Mouse (Mus musculus): ENCODE results near the gene Ucp2. TPM values are rescaled to one million over a fixed set of nuclear protein-coding genes. Genes with fewer than 3 reads are reported as not detected.

Gene Ucp2
- total and polyA plus RNA-seq, 3 experiments = 142 to 838 (median 688) TPM

DNA sequence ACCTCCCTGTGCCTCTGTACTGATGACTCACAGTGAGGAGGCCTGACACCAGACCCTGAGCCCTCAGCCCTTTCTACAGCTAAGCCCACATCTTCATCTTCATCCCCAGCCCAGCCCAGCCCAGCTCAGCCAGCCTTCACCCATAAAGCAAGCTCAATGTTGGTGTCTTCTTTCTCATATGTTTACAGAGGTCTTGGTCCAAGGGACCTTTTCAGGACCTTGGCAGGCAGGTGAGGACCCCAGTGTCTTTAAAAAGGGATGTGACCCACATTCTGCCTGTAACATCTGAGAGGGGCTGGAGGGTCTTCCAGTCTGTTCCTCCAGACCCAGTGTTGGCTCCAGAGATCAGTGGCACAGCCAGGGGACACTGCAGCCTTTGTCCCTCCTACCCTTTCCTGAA, 6.3 kb downstream of the Ucp2 start:
- no peaks in the 10 kb centered on the region for H3K9me3 ChIP-seq (replicated peaks)
- H3K4me1 ChIP-seq (ENCODE audit: insufficient read depth, low read depth, low read length) = peaks cover 94% of the 10 kb centered on the region
- no peak overlapping the region for H3K4me3 ChIP-seq (ENCODE audit: low read depth, low read length)
- DNase-seq (ENCODE audit: low spot score) = no peak
- peaks cover 13% of the 10 kb centered on the region for H3K27me3 ChIP-seq (ENCODE audit: insufficient read depth, low read length)
- ATAC-seq (ENCODE audit: extremely low read depth, insufficient number of reproducible peaks, low FRiP score, poor library complexity, severe bottlenecking) = no peak
- peaks cover 66% of the 10 kb centered on the region for H3K36me3 ChIP-seq (replicated peaks)
- TF ChIP-seq GATA2 (IDR thresholded peaks at IDR 0.05; ENCODE audit: borderline replicate concordance, low read depth, low read length) = no peak
- no peak for TF ChIP-seq POLR2AphosphoS5 (IDR thresholded peaks at IDR 0.05; ENCODE audit: insufficient replicate concordance, low read depth, low read length)
- no peak for TF ChIP-seq TAL1 (conservative IDR thresholded peaks at IDR 0.05; ENCODE audit: low read depth, low read length)
- TF ChIP-seq GATA1 (IDR thresholded peaks at IDR 0.05; ENCODE audit: borderline replicate concordance, low read length) = no peak
- TF ChIP-seq CTCF (IDR thresholded peaks at IDR 0.05; ENCODE audit: low read depth, low read length) = no peak

DNA sequence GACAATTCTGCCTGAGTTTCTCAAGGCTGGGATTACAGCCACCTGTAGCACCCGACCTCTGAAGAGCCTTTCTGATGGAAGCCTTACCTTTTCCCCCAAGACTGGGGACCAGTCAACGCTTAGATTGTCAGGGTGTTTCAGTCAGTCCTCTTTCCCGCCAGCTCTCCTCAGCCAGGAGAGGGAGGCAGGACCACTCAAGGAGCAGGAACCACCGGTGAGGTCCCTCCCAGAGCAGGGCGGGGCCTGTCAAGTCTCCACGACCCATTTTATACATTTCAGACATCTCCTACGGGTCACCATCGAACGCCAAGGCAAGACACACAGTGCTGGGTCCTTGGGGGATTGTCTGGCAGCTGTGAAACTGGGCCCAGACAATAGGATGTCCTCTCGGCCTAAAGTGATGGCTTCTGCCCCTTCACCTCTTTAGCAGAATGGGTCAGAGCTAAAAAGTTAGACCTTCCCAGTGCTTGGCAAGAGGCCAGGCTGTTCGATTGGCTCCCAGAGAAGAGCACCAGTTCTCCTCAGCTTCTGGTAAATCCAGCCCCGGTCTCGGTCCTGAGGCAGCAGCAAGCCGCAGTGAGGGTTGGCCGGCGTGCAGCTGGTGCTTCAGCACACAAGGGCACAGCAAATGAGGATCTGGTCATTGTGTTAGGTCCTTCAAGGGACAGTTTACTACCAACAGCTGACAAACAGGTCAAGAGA, 7.3 kb downstream of the Ucp2 start:
- no peak for TF ChIP-seq CTCF (IDR thresholded peaks at IDR 0.05; ENCODE audit: low read depth, low read length)
- no peak for TF ChIP-seq TAL1 (conservative IDR thresholded peaks at IDR 0.05; ENCODE audit: low read depth, low read length)
- no peak for TF ChIP-seq POLR2AphosphoS5 (IDR thresholded peaks at IDR 0.05; ENCODE audit: insufficient replicate concordance, low read depth, low read length)
- no peak for TF ChIP-seq GATA2 (IDR thresholded peaks at IDR 0.05; ENCODE audit: borderline replicate concordance, low read depth, low read length)
- TF ChIP-seq GATA1 (IDR thresholded peaks at IDR 0.05; ENCODE audit: borderline replicate concordance, low read length) = no peak
- H3K36me3 ChIP-seq (replicated peaks) = peaks cover 57% of the 10 kb centered on the region
- ATAC-seq (ENCODE audit: extremely low read depth, insufficient number of reproducible peaks, low FRiP score, poor library complexity, severe bottlenecking) (no peak), DNase-seq (ENCODE audit: low spot score) (no peak)
- no peaks in the 10 kb centered on the region for H3K9me3 ChIP-seq (replicated peaks)
- H3K4me3 ChIP-seq (ENCODE audit: low read depth, low read length) = no peak overlapping the region; the same call in 1 of the 2 replicates
- H3K27me3 ChIP-seq (ENCODE audit: insufficient read depth, low read length) = peaks cover 20% of the 10 kb centered on the region
- H3K4me1 ChIP-seq (ENCODE audit: insufficient read depth, low read depth, low read length) = peaks cover 88% of the 10 kb centered on the region

DNA sequence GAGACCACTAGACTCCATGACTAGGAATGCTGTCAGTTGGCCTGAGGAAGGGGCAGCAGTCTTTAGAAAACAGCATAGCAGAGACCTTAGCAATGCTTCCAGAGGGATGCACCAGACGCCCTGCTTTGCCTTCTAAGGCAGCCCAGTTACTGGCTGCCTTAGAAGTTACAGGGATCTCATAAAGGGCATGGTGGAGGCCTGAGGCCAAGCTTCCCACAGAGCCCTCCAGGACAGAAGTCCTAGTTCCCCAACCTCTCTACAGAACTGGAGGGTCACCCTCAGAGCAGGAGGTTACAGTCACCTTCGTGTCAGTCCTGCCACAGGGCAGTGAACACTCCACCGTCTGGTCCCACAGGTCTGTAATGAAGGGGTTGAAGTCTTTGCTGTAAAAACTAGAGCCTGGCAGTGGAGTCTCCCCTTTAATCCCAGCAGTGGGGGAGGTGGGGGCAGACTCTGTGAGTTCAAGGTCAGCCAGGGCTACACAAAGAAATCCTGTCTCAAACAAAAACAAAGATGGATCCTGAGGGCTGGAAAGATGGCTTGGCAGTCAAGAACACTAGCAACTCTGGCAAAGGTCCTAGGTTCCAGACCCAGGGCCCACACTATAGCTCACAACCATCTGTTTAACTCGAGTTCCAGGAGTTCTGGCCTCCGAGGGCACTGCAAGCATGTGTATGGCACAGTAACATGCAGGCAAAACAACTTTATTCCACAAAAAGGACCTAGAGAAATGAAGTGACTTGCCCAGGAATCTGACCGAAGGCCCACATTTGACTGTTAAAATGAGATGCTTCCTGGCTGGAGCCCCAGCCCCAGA, 8.1 kb downstream of the Ucp2 start:
- peaks cover 26% of the 10 kb centered on the region for H3K27me3 ChIP-seq (ENCODE audit: insufficient read depth, low read length)
- H3K4me3 ChIP-seq (ENCODE audit: low read depth, low read length) = no peak overlapping the region; the same call in 1 of the 2 replicates
- ATAC-seq (ENCODE audit: extremely low read depth, insufficient number of reproducible peaks, low FRiP score, poor library complexity, severe bottlenecking) (no peak), DNase-seq (ENCODE audit: low spot score) (no peak)
- no peaks in the 10 kb centered on the region for H3K9me3 ChIP-seq (replicated peaks)
- peaks cover 81% of the 10 kb centered on the region for H3K4me1 ChIP-seq (ENCODE audit: insufficient read depth, low read depth, low read length)
- H3K36me3 ChIP-seq (replicated peaks) = peaks cover 49% of the 10 kb centered on the region
- peak; percentile 44; the same call in 1 of the 2 replicates for TF ChIP-seq POLR2AphosphoS5 (IDR thresholded peaks at IDR 0.05; ENCODE audit: insufficient replicate concordance, low read depth, low read length)
- no peak for TF ChIP-seq GATA1 (IDR thresholded peaks at IDR 0.05; ENCODE audit: borderline replicate concordance, low read length)

- Histone ChIP-seq H3K36me3 (replicated peaks) (peaks cover 43% of the 10 kb centered on the region), H3K9me3 (replicated peaks) (no peaks in the 10 kb centered on the region), H3K4me3 (ENCODE audit: low read depth, low read length) (no peak overlapping the region), H3K4me1 (ENCODE audit: insufficient read depth, low read depth, low read length) (peaks cover 78% of the 10 kb centered on the region), H3K27me3 (ENCODE audit: insufficient read depth, low read length) (peaks cover 31% of the 10 kb centered on the region)
- ATAC-seq (ENCODE audit: extremely low read depth, insufficient number of reproducible peaks, low FRiP score, poor library complexity, severe bottlenecking) (no peak), DNase-seq (ENCODE audit: low spot score) (no peak)
- TF ChIP-seq CTCF (IDR thresholded peaks at IDR 0.05; ENCODE audit: low read depth, low read length) = no peak
- no peak for TF ChIP-seq GATA2 (IDR thresholded peaks at IDR 0.05; ENCODE audit: borderline replicate concordance, low read depth, low read length)
- TF ChIP-seq TAL1 (conservative IDR thresholded peaks at IDR 0.05; ENCODE audit: low read depth, low read length) = no peak
- no peak for TF ChIP-seq GATA1 (IDR thresholded peaks at IDR 0.05; ENCODE audit: borderline replicate concordance, low read length)
- no peak; the same call in 1 of the 2 replicates for TF ChIP-seq POLR2AphosphoS5 (IDR thresholded peaks at IDR 0.05; ENCODE audit: insufficient replicate concordance, low read depth, low read length)
Measured at GRCm38 (mm10) chr7:100501844-100502373, 8.8 kb downstream of the Ucp2 start.

DNA sequence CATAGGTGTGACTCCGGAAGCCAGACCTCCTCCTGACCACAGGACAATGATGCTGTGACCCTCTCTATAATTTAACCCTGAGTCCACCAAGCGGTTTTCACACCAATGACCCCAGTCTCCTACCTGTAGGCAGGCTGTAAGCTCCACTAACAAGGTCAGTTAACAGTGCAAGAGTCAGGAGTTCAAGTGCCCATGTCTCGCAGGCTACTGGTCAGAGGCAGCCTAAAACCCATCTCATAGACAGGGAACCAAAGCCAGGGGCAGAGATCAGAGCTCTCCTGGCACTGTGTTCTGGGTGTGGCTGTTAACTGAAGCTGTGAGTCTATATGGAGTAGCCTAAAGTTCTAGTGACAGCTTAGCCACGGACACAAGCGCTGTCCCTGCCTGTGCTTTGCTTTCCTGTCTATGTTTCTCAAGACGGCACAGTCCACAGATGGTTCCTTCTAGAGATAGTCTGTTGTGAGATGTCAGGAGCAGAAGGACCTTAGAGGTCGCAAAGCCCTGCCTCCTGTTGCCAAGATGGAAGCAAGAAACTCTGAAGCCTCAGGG, 9.3 kb downstream of the Ucp2 start:
- DNase-seq (ENCODE audit: low spot score) = no peak
- TF ChIP-seq POLR2AphosphoS5 (IDR thresholded peaks at IDR 0.05; ENCODE audit: insufficient replicate concordance, low read depth, low read length) = peak; percentile 90
- no peak for TF ChIP-seq GATA1 (IDR thresholded peaks at IDR 0.05; ENCODE audit: borderline replicate concordance, low read length)
- Histone ChIP-seq H3K4me3 (ENCODE audit: low read depth, low read length) (no peak overlapping the region), H3K36me3 (replicated peaks) (peaks cover 37% of the 10 kb centered on the region), H3K4me1 (ENCODE audit: insufficient read depth, low read depth, low read length) (peaks cover 72% of the 10 kb centered on the region), H3K27me3 (ENCODE audit: insufficient read depth, low read length) (peaks cover 33% of the 10 kb centered on the region), H3K9me3 (replicated peaks) (no peaks in the 10 kb centered on the region)
- peak; percentile 11; the same call in 1 of the 2 replicates for ATAC-seq (ENCODE audit: extremely low read depth, insufficient number of reproducible peaks, low FRiP score, poor library complexity, severe bottlenecking)

DNA sequence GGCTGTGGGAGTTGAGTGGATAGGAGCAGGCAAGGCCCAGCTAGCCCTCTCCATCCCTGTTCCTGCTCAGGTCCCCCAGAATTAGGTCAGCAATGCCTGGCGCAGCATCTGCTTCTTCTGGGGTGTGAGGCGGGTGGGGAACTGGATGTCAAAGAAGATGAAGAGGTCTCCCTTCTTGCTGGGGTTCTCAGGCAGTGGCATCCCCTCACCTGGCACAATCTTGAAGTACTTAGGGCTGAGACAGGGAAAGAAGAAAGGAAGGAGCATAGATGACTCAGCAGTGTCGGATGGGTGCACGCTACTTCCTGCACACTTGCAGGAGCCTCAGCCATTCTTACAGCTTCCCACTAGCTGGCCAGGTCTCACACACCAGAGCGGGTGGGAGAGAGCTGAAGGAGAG, 9.9 kb downstream of the Ucp2 start:
- ATAC-seq (ENCODE audit: extremely low read depth, insufficient number of reproducible peaks, low FRiP score, poor library complexity, severe bottlenecking) (0 out of 2 replicates have a peak, but pooled peaks have one; percentile 3), DNase-seq (ENCODE audit: low spot score) (no peak)
- Histone ChIP-seq H3K36me3 (replicated peaks) (peaks cover 31% of the 10 kb centered on the region), H3K27me3 (ENCODE audit: insufficient read depth, low read length) (peaks cover 39% of the 10 kb centered on the region), H3K9me3 (replicated peaks) (no peaks in the 10 kb centered on the region), H3K4me3 (ENCODE audit: low read depth, low read length) (no peak overlapping the region), H3K4me1 (ENCODE audit: insufficient read depth, low read depth, low read length) (peaks cover 66% of the 10 kb centered on the region)
- no peak for TF ChIP-seq TAL1 (conservative IDR thresholded peaks at IDR 0.05; ENCODE audit: low read depth, low read length)
- no peak for TF ChIP-seq GATA2 (IDR thresholded peaks at IDR 0.05; ENCODE audit: borderline replicate concordance, low read depth, low read length)
- no peak for TF ChIP-seq CTCF (IDR thresholded peaks at IDR 0.05; ENCODE audit: low read depth, low read length)
- no peak for TF ChIP-seq GATA1 (IDR thresholded peaks at IDR 0.05; ENCODE audit: borderline replicate concordance, low read length)
- TF ChIP-seq POLR2AphosphoS5 (IDR thresholded peaks at IDR 0.05; ENCODE audit: insufficient replicate concordance, low read depth, low read length) = peak; percentile 10; the same call in 1 of the 2 replicates
